Mouse (Mus musculus) cerebellum, postnatal 10 days (tissue): Measurements from ENCODE around the gene Zdhhc5.

Experiments
- DNase-seq, 2 experiments: peaks; one replicate each; pipeline ENCODE4 v3.0.0; 2021; ENCODE audit warnings: mixed read lengths in 2 of 2

Zdhhc5 gene

DNA sequence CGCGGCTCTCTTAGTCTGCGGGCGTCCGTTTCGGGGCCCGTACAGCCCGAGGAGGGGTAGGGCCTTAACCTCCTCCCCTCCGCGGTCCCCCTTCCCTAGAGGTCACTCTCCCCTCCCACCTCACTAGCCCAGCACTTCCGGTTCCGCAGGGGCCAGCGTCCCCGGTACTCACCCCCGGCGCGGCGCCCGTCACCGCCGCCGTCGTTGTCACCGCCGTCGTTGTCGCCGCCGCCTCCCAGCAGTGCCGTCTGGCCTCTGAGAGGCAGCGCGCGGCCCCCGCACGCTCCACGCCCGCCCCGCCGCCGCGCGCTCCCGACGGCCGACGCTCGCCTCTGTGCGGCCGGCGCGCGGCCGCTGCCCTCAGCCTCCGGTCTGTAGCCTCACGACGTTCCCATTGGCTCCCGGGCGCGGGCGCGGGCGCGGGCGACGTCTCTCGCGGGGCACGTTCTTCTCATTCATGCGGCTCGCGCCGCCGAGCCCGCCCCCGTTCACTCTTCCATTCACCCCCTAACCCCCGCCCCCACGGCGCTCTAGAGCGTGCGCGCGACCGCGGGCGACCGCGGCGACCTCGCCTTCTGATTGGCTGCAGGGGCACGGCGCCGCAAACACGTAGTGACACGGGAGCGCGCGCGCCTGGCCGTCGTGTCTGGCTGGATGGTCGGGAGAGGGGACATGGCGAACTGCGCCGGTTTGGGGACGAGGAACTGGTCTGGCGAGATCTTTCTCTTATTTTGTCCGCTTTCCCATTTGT lies at the start of gene Zdhhc5:
Zdhhc5 (minus strand) TSS at position 370 of the 751 bp plus-strand sequence.
- DNase-seq, result peak; percentile 99 to 100

DNA sequence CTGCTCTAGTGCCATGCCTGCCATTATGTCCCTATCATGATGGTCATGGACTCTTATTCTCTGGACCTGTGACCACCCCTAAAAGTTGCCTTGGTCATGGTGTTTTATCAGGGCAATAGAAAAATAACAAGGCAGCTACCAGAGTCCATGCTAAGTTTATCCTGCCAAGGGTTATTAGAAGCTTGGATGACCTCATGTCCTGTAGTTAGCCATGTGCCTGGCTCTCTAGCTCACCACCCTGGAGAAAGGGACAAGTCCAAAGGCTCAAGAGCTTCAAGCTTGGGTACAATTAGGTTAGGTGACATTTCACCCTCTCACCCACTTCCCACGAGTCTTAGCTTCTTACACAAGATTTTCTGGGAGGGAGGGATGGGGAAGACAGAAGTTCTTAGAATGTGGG lies 47.8 kb upstream of the Zdhhc5 start:
- DNase-seq, result no peak

DNA sequence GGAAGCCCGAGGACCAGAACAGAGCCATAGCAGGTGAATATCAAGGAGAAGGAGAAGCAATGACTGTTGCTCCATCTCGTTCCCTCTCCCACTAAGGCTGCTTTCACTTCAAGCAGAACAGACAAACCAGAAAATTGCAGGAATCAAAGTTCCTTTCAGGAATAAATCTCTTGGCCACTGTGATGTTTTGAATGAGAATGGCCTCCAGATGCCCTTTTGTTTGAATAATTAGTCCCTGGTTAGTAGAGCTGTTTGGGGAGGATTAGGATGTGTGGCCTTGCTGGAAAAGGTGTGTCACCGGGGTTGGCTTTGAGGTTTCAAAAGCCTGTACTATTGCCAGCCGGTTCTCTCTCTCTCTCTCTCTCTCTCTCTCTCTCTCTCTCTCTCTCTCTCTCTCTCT lies 47.3 kb upstream of the Zdhhc5 start:
- no peak for DNase-seq

DNA sequence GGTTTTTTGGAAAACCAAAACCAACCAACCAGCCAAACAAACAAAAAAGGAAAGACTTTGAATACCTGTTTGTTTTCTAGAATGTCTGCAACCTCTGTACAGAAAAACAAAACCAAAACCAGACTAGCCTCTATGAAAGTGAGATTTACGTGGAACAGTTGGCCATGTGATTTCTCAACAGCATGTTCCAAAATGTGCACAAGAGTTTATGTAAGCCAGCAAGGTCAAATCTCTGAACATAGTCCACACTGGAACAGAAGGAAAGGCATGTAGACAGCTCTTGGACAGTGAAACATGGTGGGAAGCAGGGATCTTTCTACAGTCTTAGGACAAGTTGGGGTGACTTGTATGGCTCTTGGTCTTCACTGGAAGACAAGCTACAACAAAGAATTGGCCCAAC lies 46.9 kb upstream of the Zdhhc5 start:
- no peak for DNase-seq

DNA sequence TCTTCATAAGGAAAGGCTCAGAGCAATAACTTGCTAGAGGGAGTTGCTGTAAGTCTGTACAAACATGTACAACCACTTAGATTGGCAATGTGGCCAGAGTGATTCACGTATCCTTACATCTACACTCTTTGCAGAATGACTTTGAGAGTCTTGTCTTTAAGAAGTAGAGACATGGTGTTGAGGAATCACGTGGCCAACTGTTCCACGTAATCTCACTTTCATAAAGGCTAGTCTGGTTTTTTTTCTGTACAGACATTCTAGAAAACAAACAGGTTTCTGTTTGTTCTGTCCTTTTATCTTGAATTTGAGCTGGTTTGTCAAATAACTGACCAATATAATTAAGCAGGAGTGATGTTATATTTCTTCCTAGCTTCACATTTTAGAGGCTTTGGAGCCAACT lies 46.3 kb upstream of the Zdhhc5 start:
- no peak for DNase-seq

DNA sequence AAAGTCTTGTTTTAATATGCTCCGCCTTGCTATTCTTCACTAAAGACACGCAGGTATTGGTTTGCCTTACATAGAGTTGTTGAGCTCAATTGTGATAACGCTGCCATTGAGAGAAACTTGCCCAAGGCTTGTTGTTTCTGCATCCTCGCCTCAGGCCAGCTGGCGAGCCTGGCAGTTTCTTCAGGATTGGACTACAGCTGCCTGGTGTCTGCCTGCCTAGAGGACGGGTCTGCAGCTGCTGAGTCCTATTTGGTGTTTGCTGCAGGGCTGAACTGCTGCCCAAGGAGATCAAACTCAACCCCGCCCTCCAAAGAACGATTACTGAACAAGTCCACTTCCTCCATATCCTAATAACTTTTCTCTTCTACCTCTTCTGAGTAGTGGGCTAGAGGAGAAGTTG lies 45.8 kb upstream of the Zdhhc5 start:
- peak in 1 of 2 experiments; percentile 7 for DNase-seq

DNA sequence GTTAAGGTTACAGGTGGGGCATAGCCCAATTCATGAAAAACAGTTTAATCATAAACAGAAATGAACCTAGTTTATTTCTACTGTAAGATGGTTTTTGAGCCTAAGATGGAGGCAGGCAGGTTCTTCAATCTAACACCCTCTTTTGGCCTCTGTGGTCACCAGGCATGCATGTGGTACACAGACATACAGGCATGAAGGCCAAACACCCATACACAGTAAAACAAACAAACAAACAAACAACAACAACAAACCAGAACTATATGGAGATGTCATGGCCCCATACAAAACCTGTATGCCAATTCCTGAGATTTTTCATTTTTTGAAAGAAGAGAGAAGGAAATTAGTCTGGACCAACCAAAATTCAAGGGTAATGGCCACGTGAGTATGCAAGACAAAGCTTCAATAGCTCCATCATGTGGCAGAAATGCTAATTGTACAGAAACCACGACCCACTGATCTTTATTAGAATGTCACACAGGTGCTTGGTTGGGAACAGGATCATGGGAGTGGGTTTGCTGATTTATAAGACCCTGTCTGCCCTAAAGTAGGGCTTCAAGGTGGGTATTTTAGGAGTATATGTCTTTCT lies 43.7 kb upstream of the Zdhhc5 start:
- DNase-seq, result peak; percentile 72 to 86

DNA sequence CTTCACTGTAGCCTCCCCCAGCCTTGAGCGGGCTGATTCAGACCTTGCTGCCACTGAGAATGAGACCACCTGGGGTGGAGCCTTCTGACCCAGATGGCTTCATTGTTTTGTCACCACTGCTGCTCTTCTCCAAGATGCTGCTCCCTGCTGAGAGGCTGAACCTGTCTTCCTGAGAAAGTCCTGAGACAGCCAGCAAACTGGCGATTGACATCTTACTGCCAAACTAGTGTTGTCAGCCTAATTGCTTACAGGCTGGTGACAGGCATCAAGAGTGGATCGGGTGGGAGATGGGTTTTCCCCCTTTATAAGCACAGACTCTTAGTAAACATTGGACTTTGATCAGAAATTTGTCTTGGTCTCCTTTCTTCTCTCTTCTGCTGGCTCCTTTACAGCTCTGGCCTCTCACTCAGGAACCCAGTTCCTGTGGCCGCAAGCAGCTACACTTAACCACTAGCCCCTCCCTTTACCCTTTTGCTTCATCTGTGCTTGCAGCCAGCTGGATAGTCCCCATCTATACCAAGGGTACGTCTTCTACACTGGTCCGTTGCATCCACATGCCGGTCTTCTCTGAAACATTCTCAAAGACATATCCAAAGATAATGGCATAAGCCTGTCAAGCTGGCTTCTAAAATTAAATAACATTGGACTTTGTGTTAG lies 42.2 kb upstream of the Zdhhc5 start:
- peak in 1 of 2 experiments; percentile 4 for DNase-seq

DNA sequence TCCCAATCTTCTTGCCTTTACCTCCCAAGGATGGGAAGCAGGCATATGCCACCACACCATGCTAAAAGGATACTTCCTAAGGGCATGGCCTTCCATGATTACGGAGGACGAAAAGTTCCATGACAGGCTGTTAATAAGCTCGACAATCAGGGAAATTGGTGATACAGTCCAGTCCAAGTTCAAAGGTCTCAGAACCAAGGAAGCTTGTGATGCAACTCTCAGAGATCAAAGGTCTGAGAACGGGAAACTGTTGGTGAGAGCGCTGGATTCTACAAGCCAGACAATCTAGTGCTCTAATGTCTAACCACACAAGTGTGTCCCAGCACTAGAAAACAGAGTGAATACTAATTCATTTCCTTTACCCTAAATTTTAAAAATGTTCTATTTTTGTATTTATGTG lies 41.3 kb upstream of the Zdhhc5 start:
- DNase-seq, result no peak

DNA sequence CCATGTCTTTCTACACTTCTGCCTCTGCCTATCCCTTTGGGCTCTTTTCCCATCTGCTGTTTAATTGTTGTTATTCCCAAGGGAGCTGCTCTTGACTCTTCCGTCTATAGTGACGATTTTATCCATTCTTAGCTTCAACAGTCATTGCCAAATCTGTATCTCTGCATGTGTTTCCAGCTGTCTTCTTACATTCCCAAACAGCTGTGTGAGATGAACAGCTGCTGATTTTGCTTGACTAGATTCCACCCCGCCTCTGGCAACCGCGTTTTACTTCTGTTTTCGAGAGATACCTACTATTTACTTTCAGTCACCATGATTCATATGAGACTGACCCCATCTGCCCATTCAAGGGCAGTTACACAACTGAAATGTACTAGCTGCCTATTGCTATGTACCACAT lies 35.1 kb upstream of the Zdhhc5 start:
- DNase-seq, result no peak

DNA sequence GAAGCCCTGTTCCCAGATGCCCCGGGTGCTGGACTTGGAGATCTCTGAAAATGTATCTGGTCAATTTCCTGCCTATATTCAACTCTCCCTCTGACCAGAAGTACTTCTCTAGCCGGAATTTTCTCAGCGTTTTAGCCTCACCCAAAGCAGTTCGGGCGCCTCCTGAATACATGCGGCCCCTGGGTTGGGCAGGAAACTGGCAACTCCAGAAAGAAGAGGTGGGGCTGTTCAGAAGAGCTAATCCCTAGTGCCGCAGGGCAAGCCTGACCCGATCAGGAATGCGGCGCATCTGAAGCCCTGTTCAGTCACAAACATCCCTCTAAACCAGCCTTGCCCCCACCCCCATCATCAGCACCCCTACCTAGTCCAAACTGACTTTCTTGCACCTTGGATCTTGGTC lies 29.1 kb upstream of the Zdhhc5 start:
- peak in 1 of 2 experiments; percentile 56 for DNase-seq

DNA sequence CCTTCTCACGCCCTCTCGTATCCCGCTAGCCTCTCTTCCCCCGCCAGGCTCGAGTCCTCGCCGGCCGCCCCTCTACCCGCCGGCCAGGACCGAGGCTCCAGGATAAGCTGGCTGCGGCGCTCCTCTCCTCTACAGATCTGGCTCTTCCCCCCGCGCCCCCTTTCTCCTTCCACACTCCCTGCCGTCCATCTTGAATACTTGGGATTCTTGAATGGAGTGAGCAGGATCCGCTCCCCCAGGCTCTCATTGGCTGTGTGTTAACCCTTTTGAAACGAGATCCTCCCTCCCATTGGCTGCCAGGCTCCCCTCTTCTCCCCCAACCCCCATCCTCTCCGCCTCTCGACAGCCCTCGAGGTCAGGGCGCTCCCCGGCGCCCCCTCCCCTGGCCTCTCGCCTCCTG lies 28.6 kb upstream of the Zdhhc5 start, which contains the start of gene Gm19426:
Gm19426 (minus strand) TSS at position 95 of the 400 bp plus-strand sequence.
- peak; percentile 93 to 95 for DNase-seq

DNA sequence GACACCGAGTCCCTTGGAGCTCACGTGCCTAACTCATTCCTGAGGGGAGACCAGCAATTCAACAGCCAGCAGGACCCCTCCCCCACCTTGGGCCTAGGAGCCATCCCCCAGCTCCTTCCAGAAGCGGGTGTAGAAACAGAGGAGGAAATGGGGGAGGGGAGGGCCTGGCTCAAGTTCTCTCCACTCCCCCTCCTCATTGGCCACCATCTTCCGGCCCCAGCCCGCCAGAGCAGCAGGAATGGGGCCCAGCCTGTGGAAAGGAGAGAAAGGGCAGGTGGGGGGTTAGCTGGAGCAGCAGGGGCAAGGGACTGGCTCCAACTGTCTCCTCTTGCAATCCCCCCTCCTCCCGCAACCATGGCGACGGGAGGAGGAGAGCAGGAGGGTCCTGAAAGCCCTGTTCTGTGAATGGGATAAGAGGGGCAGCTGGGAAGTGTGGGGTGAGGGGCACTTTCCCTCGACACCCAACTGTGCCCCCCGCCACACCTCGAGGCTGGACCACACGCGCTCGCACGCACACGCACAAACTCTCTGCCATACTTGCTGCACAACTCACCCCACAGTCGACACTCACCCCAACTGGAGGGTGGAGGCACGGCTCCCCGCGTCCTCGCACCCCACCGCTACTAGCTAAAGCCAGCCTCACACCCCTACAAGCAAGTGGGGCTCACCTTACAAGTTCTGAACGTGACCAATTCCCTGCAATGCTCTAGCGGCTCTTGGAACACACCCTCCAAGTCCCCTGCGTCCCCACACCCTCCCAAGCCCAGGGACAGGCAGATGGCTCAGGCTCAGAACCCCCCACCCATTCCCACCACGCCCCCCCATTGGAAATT lies 27.7 kb upstream of the Zdhhc5 start:
- DNase-seq, result peak; percentile 86 to 92

DNA sequence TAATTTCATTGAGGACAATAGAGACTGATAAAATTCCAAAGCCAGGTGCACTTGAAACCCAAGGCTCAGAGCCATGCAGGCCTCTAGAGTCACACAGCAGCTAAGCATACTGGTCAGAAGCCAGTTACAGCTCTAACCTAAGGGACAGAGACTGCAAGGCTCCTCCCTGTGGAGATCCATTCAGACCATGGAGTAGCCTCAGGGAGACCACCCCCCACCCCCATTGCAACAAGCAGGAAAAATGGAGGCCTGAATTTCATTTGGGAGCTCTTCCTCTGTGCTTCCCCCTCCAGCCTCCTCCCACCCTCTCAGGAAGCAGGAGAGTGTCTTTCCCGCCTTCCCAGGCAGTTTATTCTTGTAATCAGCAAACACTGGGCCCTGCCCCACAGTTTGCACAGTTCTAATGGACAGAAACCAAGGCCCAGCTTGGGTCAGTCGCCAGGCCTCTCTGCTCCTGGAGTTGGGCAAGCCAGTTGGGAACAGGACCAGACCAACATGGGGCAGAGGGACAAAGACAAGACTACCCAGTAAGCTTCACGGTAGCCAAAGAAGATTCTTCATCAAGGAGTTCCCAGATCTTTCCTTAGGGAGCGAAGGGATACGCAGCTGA lies 27.0 kb upstream of the Zdhhc5 start:
- peak in 1 of 2 experiments; percentile 70 for DNase-seq

DNA sequence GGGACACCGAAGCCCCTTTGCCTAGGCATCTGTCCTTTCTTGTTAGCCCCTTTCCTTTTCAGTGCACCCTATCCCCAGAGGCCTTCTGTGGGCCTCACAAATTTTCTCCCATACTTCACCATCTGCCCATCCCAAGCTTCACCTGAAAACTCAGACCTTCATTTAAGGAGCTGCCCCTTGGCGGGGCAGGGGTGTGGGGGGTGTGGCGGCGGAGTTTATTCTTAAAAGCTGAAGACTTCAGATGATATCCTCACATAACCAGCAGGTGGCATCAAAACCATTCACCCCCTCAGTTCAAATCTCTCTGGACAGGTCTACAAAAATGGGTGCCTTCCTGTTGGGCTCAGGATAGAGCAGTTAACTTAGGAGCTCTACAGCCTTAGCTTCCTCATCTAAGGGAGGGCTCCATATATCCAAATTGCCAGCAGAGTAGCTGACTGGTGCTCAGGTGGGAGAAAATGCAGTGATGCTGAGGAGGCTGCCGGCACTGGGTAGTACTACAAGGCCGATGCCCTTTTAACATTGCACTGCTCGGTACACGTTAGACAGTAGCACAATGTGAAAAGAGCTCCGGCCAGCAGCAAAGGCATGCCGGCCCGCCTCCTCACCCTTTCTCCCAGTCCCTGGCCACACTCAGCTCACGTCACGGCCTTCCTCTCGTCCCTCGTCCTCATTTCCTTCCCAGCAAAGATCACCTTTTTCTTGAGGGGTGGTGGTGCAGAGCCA lies 25.8 kb upstream of the Zdhhc5 start:
- peak in 1 of 2 experiments; percentile 54 for DNase-seq

DNA sequence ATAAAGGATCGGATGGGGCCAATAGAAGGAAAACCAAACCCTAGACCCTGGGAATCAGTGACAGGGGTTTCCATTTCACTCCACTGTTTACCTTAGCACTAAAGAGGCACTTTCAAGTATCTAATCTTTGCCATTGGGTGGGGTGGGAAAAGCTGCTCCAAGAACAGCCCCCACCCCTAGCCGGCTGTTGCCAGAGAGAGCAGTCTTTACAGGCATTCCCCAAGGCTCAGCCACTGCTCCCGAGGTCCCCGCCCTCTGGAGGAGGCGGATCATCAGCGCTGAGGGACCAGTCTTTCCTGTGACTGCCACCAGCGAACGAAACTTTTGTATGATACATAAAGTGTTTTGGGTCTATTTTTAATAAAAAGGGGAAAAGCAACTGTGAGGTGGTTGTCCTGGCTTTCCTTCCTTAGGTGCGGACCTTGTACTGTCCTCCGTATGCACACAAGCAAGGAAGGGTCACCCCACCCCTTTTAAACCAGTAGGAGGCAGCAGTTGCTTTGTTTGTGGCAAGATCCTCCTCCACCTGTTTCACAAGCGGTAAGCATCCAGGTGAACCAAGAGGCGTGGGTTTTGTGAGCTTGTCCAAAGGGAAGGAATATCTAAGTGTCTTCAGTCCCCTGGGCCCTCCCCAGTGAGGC lies 23.4 kb upstream of the Zdhhc5 start:
- DNase-seq, result peak; percentile 63 to 74

DNA sequence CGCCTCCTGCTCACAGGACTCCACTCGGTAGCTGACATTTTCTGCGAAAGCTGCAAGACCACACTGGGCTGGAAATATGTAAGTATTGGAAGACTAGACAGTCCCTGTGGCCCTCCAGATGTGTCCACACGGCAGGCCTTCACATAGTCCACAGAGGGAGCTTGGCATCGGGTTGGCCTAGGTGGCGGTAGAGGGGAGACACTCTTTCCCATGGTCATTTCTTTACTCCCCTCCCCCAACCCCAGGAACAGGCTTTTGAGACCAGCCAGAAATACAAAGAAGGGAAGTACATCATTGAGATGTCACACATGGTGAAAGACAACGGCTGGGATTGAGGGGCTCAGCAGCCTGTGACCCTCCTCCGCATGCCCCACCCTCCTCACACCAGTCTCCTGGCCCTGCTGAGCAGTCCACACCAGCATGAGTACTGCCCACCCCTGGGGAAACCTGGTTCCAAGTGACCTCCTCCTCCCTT lies 22.5 kb upstream of the Zdhhc5 start:
- peak; percentile 62 to 67 for DNase-seq

DNA sequence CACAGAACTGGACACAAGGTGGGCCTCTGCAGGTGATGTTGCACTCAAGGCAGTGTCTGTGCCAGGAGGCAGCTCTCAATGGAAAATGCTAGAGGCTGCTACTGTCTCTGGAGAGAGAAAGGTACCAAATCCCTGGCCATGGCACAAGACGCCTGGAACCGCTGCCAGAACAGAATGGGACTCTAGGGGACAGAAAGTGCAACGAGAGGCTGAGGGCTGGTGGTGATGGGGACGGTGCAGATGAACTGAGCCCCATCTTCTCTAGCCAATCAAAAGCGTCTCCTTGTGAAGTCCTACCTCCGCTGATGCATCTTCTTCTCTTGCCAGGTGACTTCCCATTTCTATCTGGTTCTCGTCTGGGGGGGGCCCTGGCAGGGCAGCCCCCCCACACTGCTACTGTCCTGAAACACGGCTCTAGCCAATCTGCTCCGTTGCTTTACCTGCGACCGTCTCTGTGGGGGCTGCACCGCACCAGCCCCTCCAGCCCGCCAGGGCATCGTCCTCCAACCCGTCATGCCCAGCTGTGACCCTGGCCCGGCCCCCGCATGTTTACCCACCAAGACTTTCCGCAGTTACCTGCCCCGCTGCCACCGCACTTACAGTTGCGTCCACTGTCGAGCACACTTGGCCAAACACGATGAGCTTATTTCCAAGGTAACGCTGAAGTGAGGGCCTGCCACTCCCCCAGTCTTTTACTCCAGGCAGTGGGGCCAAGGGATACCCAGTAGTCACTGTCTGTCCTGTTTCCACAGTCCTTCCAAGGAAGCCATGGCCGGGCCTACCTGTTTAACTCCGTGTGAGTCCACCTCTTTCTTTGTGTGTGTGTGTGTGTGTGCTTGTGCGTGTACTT lies 21.6 kb upstream of the Zdhhc5 start:
- peak; percentile 57 to 61 for DNase-seq

DNA sequence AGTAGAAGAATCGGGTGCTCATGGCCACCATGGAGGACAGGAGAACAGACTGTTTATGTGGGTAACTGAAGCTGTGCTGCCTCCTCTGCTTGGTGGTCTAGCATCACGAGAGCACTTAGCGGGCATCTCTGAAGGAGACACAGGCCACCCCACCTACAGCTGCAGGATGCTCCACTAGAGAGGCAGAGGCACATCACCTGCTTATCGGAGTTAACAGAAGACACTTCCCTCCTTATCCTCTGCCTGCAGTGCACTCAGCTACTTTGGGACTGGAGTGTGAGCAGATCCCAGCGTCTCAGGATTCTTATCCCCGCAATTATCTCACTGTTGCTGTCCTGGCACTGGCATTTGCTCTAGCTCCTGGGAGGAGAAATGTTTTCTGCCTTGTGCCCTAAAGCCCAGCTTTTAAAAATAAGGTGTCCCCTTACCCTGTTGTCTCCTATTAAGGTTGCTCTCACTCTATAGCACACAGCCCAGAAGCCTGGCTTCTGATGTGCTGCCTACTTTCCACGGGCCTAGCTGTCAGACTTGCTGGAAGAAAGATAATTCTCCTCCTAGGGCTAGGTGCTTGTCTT lies 20.5 kb upstream of the Zdhhc5 start:
- DNase-seq, result peak in 1 of 2 experiments; percentile 12

DNA sequence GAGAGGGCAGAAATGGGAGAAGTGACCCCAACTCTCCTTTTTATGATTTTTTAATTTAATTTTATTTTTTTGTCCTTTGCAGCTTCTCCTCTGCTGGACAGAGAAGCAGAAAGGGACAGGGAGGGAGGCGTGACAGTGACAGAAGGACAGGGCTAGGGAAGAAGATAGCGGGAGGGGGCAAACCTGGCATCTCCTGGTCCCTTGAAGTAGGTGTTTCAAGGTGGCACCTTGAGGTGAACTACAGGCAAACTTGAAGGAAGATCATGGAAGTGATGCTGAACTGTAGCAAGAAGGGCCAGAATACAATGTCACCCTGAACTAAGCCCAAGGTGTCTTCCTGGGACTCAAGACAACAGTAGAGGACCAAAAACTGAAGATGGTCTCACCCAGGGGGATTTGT lies 19.9 kb upstream of the Zdhhc5 start:
- DNase-seq, result peak; percentile 54 to 59
